Mouse (Mus musculus): ENCODE measurements around the gene Mum1. TPM values are rescaled to one million over a fixed set of nuclear protein-coding genes. Genes with fewer than 3 reads are reported as not detected.
A peak's percentile ranks its signal among the peaks of the same experiment; 100 is the strongest.

Mum1 gene
- polyA plus RNA-seq, 1 experiment from 2014 or later, result 21.9 TPM

- Histone ChIP-seq H3K27me3 (replicated peaks; ENCODE audit: control insufficient read depth, insufficient read depth, low read length) (no peaks in the 10 kb centered on the region), H3K9me3 (ENCODE audit: control insufficient read depth) (no peaks in the 10 kb centered on the region), H3K4me1 (replicated peaks; ENCODE audit: control insufficient read depth, insufficient read depth, low read length) (peaks cover 7% of the 10 kb centered on the region; the same call in 1 of the 2 replicates), H3K27ac (ENCODE audit: low read depth, low read length) (peak overlapping the region; percentile 93), H3K4me3 (ENCODE audit: low read depth, low read length) (peak overlapping the region; percentile 45), H3K4me2 (replicated peaks; ENCODE audit: low read depth) (peak overlapping the region; percentile 95), H3K36me3 (ENCODE audit: control insufficient read depth, insufficient read depth) (peaks cover 25% of the 10 kb centered on the region; the same call in 1 of the 2 replicates), H3K9ac (ENCODE audit: low read depth, low read length) (peak overlapping the region; percentile 54)
- TF ChIP-seq CTCF (IDR thresholded peaks at IDR 0.05; ENCODE audit: low read depth), result no peak
- WGBS, result under 1% methylated on average over 14 of the region's 14 CpGs
- peak; percentile 73 for ATAC-seq
Observed at GRCm38 (mm10) chr10:80261585-80261968, 35.3 kb downstream of the Mum1 start.

GRCm38 (mm10) chr10:80262169-80262568 is 35.9 kb downstream of the Mum1 start:
- ATAC-seq, result no peak
- WGBS, result 65% methylated on average over 12 of the region's 12 CpGs
- H3K9me3 ChIP-seq (ENCODE audit: control insufficient read depth), result no peaks in the 10 kb centered on the region
- H3K4me1 ChIP-seq (replicated peaks; ENCODE audit: control insufficient read depth, insufficient read depth, low read length), result peaks cover 7% of the 10 kb centered on the region; the same call in 1 of the 2 replicates
- peak overlapping the region; percentile 45 for H3K4me3 ChIP-seq (ENCODE audit: low read depth, low read length)
- H3K9ac ChIP-seq (ENCODE audit: low read depth, low read length), result peak overlapping the region; percentile 54; the same call in 1 of the 2 replicates
- H3K27ac ChIP-seq (ENCODE audit: low read depth, low read length), result peak overlapping the region; percentile 93; the same call in 1 of the 2 replicates
- no peaks in the 10 kb centered on the region for H3K27me3 ChIP-seq (replicated peaks; ENCODE audit: control insufficient read depth, insufficient read depth, low read length)
- peaks cover 19% of the 10 kb centered on the region; the same call in 1 of the 2 replicates for H3K36me3 ChIP-seq (ENCODE audit: control insufficient read depth, insufficient read depth)
- peak overlapping the region; percentile 95 for H3K4me2 ChIP-seq (replicated peaks; ENCODE audit: low read depth)
- no peak for TF ChIP-seq CTCF (IDR thresholded peaks at IDR 0.05; ENCODE audit: low read depth)

GRCm38 (mm10) chr10:80262776-80263365 is 36.6 kb downstream of the Mum1 start:
- TF ChIP-seq CTCF (IDR thresholded peaks at IDR 0.05; ENCODE audit: low read depth), result no peak

GRCm38 (mm10) chr10:80264341-80265148 is 38.3 kb downstream of the Mum1 start:
- TF ChIP-seq CTCF (IDR thresholded peaks at IDR 0.05; ENCODE audit: low read depth), result no peak
- ATAC-seq, result peak; percentile 60
- peak overlapping the region; percentile 74 for H3K4me2 ChIP-seq (replicated peaks; ENCODE audit: low read depth)
- no peaks in the 10 kb centered on the region; the same call in 1 of the 2 replicates for H3K36me3 ChIP-seq (ENCODE audit: control insufficient read depth, insufficient read depth)
- 1% methylated on average over 81 of the region's 81 CpGs for WGBS
- peak overlapping the region; percentile 97 for H3K9ac ChIP-seq (ENCODE audit: low read depth, low read length)
- peaks cover 6% of the 10 kb centered on the region; the same call in 1 of the 2 replicates for H3K4me1 ChIP-seq (replicated peaks; ENCODE audit: control insufficient read depth, insufficient read depth, low read length)
- H3K4me3 ChIP-seq (ENCODE audit: low read depth, low read length), result peak overlapping the region; percentile 84
- H3K27me3 ChIP-seq (replicated peaks; ENCODE audit: control insufficient read depth, insufficient read depth, low read length), result no peaks in the 10 kb centered on the region
- peak overlapping the region; percentile 91 for H3K27ac ChIP-seq (ENCODE audit: low read depth, low read length)
- no peaks in the 10 kb centered on the region for H3K9me3 ChIP-seq (ENCODE audit: control insufficient read depth)

More at GRCm38 (mm10) chr10:80262776-80263365, 36.6 kb downstream of the Mum1 start:
- H3K4me3 ChIP-seq (ENCODE audit: low read depth, low read length), result no peak overlapping the region
- no peaks in the 10 kb centered on the region for H3K9me3 ChIP-seq (ENCODE audit: control insufficient read depth)
- H3K9ac ChIP-seq (ENCODE audit: low read depth, low read length), result no peak overlapping the region
- no peak overlapping the region for H3K4me2 ChIP-seq (replicated peaks; ENCODE audit: low read depth)
- ATAC-seq, result no peak
- H3K27ac ChIP-seq (ENCODE audit: low read depth, low read length), result no peak overlapping the region
- WGBS, result 90% methylated on average over 10 of the region's 10 CpGs
- peaks cover 14% of the 10 kb centered on the region; the same call in 1 of the 2 replicates for H3K36me3 ChIP-seq (ENCODE audit: control insufficient read depth, insufficient read depth)
- H3K4me1 ChIP-seq (replicated peaks; ENCODE audit: control insufficient read depth, insufficient read depth, low read length), result peaks cover 7% of the 10 kb centered on the region; the same call in 1 of the 2 replicates
- H3K27me3 ChIP-seq (replicated peaks; ENCODE audit: control insufficient read depth, insufficient read depth, low read length), result no peaks in the 10 kb centered on the region

DNA sequence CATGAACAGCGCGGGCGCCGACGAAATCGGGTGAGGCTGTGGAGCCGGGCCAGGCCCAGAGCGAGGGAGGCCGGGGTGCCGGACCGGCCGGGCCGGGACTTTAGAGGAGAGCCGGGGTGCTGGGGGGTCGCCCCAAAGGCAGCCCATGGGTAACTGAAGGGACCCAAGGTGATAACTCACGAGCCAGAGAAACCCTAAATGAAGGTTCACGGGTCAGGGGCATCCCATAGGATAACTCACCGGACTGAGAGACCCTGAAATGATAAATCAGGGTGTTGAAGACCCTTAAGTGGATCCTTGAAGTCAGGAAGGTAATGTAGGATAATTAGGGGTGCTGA is 38.9 kb downstream of the Mum1 start:
- WGBS, result 0% methylated on average over 18 of the region's 18 CpGs
- H3K9me3 ChIP-seq (ENCODE audit: control insufficient read depth), result no peaks in the 10 kb centered on the region
- peak overlapping the region; percentile 91 for H3K27ac ChIP-seq (ENCODE audit: low read depth, low read length)
- ATAC-seq, result no peak
- no peaks in the 10 kb centered on the region for H3K27me3 ChIP-seq (replicated peaks; ENCODE audit: control insufficient read depth, insufficient read depth, low read length)
- H3K4me3 ChIP-seq (ENCODE audit: low read depth, low read length), result peak overlapping the region; percentile 84
- H3K4me1 ChIP-seq (replicated peaks; ENCODE audit: control insufficient read depth, insufficient read depth, low read length), result 0 out of 2 replicates have a peak, but pooled peaks cover under 1% of the 10 kb centered on the region
- peak overlapping the region; percentile 97 for H3K9ac ChIP-seq (ENCODE audit: low read depth, low read length)
- no peak for TF ChIP-seq CTCF (IDR thresholded peaks at IDR 0.05; ENCODE audit: low read depth)
- H3K36me3 ChIP-seq (ENCODE audit: control insufficient read depth, insufficient read depth), result no peaks in the 10 kb centered on the region; the same call in 1 of the 2 replicates
- H3K4me2 ChIP-seq (replicated peaks; ENCODE audit: low read depth), result peak overlapping the region; percentile 74

DNA sequence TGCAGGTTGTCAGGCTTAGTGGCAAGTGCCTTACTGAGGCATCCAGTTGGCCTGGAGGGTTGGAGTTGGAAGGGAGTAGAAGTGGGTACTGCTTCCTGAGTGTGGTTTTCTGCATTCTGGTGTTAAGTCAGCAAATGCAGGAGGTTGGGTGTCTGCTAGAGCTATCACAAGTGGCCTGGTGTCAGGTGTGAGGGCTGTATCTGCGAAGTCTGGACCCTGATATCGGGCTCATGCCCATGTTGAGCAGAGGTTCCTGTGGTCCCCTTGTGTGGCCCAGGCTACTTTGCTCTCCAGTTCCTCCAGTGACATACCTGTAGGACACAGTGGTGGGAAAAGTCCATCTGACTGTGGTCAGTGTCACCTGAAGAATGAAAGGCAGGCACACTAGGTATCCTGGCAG is 43.9 kb downstream of the Mum1 start:
- H3K4me2 ChIP-seq (replicated peaks; ENCODE audit: low read depth), result peak overlapping the region; percentile 40; the same call in 1 of the 2 replicates
- H3K27me3 ChIP-seq (replicated peaks; ENCODE audit: control insufficient read depth, insufficient read depth, low read length), result no peaks in the 10 kb centered on the region
- ATAC-seq, result no peak
- H3K9me3 ChIP-seq (ENCODE audit: control insufficient read depth), result no peaks in the 10 kb centered on the region
- H3K27ac ChIP-seq (ENCODE audit: low read depth, low read length), result peak overlapping the region; percentile 87
- WGBS, result 55% methylated on average over 2 of the region's 2 CpGs
- H3K9ac ChIP-seq (ENCODE audit: low read depth, low read length), result no peak overlapping the region
- H3K4me3 ChIP-seq (ENCODE audit: low read depth, low read length), result no peak overlapping the region
- no peak for TF ChIP-seq CTCF (IDR thresholded peaks at IDR 0.05; ENCODE audit: low read depth)
- 0 out of 2 replicates have a peak, but pooled peaks cover 6% of the 10 kb centered on the region for H3K4me1 ChIP-seq (replicated peaks; ENCODE audit: control insufficient read depth, insufficient read depth, low read length)
- peaks cover 17% of the 10 kb centered on the region for H3K36me3 ChIP-seq (ENCODE audit: control insufficient read depth, insufficient read depth)
